Mouse (Mus musculus) thymus, postnatal 0 days (tissue): Measurements from ENCODE around the gene Pax3. TPM values are rescaled to one million over a fixed set of nuclear protein-coding genes. Genes with fewer than 3 reads are reported as not detected.

ENCODE experiments used
- DNase-seq: peaks from one replicate; pipeline ENCODE4 v3.0.0-alpha.2; 2015; ENCODE audit warnings: low spot score
- polyA plus RNA-seq: library from polyadenylated mRNA; unstranded; fragments of >200 nt; fragmentation: Nextera tagmentation; extraction: Ambion mirVana; gene quantifications from 2 replicates; pipeline ENCODE4 v1.2.1, GENCODE M21; 2015

Pax3 gene
- polyA plus RNA-seq, result 0.04 TPM in 1 of 2 replicates, not detected in the other

DNA sequence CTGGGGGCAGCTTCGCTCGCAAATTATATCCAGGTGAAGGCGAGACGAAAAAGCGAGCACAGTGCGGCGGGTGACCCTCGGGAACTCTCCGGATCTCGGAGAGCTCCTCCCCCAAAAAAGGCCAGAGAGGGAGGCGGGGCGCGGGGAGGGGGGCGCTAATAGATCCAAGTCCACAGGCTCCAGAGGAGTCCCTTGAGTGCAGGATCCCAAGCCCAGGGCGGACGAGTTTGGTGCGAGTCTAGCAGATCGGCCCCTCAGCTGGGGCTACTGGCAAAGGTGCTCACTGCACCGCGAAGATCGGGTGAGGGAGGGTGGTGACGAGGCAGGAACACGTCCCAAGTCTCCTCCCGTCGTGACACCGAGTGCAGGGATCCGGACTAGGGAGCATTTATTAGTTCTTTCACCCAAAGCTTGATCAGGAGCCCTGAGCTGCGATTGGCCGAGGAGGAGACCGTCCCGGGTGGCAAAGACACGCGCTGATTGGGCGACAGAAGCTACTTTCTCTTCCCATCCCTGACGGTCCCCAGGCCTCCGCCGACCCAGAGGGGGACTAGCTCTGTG is at the start of gene Pax3:
Gene Pax3 (minus strand): TSS at position 384 of the 561 bp plus-strand sequence.
- no peak for DNase-seq

DNA sequence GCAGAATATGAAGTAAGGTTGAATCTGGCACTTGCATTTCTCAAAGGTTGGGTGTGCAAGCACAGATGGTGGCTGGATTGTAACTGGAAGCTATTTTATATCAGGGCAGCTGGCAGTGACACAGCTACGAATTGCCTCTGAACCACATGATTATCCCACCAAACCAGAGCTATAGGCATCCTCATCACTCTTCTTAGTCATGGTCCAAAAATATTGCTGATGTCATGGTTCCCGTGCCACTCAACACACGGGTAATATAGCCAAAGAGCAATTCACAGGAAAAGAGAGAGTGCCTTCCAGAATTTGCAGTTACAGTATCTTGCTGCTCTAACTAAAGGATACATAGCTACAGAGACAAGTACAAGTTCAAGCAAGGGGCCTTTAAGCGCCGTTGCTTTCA is 37.4 kb upstream of the Pax3 start:
- no peak for DNase-seq

DNA sequence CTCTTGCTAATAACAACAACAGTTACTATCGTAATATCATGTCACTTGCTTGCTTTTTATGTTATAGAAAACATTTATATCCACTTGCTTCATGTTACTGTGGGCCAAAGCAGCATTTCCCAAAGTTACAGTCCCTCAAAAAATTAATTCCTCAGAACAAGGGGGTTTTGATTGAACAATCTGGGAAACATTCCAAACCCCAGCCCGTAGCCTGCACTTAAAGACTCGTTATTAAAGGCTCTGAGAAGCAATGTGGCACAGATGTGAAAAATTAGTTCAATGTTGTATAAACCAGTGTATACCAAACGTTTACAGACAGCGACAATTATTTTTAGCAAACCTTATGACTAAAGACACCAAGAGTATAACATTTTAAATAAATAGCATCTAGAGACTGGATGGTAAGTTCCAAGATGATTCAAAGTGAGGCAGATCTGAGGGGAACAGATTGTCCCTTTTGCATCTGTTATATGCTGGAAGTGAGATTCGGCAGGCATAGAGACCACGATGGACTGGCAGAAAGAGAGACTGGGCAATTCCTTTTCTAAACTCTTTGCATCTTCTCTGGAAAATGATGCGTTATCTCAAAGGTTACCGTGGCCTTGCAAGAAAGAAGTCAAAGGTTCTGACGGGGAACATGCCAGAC is 35.1 kb upstream of the Pax3 start:
- DNase-seq, result no peak

DNA sequence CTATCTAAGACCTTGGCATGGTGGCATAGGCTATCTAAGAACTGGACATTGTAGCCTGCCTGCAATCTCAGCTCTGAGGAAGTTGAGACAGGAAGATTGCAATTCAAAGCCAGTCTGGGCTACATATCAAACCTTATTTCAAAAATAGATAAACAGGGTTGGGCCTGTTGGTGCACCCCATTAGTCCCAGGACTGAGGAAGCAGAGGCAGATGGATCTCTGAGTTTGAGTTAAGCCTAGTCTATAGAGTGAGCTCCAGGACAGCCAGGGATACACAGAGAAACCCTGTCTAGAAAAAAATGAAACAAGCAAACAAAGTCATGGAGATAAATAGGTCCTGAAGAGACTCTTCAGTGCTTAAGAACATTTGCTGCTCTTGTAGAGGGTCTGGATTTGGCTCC is 32.9 kb upstream of the Pax3 start:
- DNase-seq, result no peak

DNA sequence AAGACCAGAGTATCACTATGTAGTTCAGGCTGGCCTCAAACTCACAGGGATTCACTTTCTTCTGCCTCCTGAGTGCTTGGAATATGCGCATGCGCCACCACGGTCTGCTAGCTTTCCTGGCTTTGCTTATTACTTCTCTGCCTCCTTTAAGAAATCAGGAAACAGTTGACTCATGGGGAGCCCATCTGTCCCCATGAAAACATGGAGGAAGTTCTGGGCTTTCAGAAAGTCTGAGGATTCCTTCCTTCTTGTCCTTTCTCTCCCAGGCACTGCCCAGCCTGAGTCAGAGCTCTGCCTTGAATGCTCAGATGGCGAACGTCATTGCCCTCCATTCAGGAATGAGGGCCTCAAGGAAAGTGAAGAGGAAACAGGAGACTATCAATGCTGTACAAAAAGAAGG is 31.8 kb upstream of the Pax3 start:
- DNase-seq, result no peak

DNA sequence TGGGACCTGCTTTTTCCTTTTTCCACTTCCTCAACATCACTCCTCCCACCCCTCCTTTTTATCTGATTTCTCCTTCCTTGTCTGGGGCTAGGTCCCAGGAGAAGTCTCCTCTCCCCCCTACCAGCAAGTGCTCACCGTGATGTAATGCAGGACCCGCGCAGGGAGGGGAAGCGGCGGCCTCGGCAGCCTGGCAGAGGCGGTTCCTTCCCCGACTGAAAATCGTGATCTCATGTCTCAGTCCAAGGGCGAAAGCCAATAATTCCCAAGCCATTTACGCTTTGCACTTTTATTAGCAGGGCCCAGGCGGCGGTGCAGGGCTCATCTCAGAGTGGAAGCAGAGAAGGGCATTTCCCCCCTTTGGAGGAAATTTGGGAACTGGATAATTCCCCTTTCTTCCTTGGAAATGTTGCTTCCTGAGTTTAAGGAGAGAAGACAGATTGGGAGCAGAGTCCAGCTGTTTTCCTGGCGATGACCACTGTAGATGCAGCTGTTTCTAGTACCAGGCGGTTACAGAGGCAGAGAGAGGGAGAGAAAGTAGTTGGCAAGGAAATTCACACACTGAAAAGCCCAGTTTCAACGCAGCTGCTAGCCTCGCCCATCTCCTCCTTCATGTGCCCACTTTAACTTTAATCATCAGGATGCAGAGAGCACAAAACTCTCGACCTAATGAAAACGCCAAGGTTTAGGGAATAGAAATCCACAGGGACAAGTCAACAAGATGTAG is 21.3 kb upstream of the Pax3 start:
- DNase-seq, result no peak

DNA sequence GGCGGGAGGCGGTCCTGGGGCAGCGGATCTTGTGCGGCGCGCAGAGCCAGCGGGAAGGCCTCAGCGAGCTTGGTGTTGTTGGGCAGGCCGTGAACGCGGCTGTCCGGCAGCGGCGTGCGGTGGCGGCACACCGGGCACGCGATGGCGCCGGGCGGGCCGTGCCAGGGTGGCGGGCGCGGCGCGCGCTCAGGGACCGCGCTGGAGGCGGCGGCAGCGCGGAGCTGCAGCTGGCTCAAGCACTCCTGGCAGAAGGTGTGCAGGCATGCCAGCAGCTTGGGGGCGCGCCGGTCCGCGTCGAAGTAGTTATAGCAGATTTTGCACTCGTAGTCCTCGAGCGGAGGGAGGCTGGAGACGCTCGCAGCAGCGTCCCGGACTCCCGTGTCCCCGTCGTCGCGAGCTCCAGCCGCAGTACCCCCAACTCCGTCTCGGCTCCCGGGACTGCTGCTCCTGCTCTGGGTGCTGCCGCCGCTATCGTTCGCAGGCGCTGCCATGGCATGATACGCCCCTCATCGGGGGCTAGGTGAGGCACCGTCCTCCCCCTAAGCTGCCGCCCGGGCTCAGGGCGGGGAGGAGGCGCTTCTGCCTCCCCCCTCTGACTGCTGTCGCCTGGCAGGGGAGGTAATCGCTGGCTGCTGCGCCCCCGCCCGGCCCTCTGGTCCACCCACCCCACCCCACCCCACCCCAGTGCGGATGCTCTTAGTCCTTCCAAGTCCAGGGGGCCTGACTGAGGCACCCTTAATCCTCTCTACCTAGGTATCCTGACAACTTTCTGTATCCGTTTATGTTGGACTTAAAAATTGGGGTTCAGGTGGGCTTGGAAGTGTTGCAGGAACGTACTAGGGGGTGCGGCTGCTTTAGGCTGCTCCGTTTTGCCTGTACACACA is 20.5 kb upstream of the Pax3 start:
- no peak for DNase-seq

DNA sequence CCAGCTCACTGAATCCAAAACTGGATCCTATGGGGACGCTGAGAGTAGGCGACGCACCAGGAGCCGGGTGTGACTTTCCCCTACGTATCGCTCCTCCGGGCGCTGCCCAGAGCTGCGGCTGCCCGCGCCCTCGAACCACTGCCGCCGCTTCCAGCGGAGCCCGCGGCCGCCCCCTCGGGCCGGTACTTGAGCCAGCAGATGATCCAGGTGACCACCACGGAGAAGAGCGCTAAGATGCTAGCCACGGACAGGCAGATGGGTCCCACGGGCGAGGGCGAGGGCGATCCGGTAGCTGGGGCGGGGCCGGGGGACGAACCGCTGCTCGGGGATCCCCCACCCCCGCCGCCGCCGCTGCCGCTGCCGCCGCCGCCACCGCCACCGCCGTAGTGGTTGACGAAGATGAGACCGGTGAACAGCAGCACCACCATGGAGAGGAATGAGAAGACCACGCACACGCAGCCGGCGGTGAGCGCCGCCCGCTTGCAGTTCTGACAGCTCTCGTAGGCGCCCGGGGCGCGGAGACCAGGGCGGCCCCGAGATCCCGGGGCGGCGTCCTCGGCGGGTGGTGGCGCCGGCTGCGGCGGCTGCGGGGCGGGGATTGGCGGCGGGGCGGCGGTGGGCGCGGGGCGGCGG is 19.7 kb upstream of the Pax3 start:
- no peak for DNase-seq

DNA sequence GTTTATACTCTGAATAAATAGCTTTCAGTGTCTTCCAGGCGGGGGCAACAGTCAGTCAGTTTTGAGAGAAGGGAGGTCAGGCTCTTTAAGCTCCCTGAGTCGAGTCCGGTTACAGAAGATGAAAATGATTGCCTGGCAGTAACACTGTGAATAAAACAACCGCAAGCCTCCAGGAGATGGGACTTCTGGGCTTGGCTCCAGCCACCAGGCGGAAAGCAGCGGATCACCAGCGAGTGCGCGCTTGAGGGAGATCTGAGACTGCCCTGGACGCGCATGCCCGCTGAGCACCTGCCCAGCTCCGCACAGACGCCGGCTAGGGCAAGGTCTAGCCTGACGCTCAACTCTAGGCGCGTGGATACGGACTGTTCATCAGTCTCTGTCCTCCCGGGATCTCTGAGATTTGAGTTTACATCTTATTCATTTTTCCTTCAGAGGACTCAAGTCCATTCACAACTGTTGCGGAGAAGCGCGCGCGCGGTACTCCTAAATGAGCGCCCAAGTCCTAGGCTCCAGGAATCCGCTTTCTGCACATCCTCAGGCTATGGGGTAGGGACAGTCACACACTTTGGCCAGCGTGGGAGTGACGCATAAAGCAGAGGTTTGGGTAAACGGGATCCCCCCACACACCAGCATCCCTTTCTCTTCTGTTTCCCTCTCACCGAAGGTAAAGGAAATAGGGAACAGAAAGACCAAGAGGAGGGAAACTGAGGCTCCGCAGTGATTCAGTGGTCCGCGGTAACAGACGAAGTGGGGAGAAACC is 19.0 kb upstream of the Pax3 start:
- no peak for DNase-seq

DNA sequence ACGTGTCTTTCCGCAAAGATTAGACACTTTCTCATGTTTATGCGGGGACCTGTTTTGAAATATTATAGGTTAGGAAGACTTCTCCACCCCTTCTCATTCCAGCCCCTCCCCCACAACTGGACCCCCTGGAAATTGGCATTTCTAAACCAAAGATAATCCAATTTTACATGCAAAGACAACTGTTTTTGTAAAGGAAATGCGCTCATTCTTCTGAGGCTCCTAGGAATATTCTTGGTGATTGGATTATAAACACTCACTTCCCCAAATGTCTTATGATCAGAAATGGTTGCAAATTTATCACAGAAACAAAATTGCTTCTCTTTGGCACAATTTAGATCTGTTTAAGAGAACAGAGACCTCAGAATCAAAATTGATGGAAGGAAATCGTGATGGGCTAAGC is 14.1 kb upstream of the Pax3 start:
- no peak for DNase-seq

DNA sequence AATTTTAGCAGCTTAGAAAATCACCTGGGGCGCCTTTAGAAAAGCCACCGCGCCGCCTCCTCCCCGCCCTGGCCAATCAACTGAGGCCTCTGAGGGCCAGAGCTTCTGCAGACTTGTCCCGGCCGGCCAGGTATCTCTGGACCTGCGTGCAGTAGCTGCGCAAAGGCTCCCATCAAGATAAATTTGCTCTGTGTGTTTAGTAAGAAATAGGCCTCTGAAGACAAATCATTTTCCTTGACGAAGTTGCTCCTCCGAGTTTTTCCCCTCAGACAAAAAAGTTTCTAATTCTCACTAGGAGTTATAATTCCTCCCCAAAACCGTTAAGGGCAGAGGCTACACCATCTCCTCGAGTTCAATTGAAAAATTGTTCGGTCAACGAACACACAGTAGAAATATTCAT is 13.6 kb upstream of the Pax3 start:
- DNase-seq, result no peak

DNA sequence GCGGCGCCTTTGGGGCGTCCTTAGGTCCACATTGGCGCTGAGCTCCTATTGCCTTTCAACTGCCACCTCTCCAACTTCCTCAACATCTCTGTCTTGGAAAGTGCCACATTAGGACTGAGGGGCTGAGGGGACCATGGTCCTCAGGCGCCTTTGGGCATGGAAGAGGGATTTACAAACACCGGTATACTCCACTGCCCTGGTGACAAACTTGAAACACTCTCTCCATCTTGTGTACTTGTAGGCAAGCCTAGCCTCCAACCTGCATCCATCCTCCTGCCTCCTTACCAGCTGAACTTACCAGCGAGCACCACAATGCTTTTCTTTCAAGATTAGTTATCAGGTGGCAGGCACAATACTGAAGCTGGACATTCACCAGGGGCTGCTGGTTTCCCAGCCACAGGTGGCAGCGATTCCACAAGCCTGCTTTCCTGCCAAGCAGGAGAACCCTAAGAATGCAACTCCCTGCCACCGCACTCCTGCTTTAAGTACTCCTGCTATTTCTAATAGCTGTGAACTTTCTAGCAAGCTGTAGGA is 11.4 kb upstream of the Pax3 start:
- no peak for DNase-seq

DNA sequence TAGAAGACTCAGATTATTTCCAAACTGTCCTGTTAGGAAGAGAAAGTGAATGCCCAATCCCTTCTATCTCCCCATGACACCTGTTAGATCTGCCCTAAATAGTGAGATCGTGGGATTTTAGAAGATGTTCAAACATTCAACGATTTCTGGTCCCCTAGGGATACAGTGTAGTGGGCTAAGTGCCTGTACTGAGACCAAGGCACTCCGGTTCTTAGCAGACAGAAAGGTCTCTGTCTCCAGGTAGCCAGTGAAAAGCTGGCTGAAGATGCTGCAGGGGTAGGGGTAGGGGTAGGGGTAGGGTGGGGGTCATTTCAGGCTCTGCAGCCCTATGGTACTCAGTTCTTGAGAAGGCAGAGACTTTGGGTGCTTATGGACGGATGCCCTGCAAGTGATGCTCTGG is 7.4 kb upstream of the Pax3 start:
- DNase-seq, result no peak

DNA sequence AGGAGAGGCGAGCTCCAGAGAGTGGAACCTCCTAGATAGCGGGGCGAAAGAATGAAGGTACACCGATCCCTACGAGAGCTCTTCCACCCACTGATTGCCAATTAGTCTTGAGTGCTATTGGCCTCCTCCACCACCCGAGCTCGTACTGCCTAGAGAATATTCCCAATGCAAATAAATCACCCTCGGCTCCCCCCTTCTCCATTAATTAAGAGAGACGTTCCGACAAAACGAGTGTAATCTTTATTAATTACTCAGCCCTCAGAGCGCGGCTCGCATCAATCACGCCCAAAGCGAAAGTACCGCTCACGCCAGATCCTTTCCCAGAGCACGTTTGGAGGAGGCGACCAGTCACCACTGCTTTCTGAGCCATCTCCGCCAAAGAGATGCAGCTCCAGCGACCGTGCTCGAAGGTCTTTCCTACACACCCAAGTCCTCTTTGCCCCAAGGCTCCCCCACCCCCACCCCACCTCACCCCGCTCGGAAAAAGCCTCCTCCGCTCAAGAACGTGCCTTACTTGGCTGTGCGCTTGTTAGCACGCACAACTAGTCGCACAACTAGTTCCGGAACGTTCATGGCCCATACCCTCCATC is 6.8 kb upstream of the Pax3 start:
- no peak for DNase-seq

DNA sequence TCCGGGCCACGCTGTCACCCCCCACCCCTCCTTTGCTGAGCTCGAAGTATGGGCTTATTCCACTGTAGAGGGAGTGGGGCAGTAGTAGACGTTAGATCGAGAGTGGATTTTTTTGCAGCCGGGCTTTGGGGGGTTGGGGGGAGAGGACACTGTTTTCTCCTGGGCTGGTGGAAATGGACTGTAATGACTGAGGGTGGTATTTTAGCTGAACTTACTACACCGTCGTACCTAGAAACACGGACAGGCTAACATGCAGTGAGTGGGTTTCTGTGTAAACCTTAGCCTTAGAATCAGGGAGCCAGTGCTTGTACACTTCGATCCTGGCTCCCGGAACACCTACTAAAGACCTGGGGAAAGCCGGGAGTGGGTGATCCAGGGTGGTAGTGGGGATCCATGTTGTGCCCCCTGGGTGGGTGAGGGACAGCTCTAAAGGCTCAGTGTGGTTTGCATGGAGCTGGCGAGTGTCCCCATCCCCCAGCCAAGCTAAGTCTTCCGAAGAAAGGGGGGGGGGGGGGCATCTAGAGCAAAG is 6.2 kb upstream of the Pax3 start:
- no peak for DNase-seq

DNA sequence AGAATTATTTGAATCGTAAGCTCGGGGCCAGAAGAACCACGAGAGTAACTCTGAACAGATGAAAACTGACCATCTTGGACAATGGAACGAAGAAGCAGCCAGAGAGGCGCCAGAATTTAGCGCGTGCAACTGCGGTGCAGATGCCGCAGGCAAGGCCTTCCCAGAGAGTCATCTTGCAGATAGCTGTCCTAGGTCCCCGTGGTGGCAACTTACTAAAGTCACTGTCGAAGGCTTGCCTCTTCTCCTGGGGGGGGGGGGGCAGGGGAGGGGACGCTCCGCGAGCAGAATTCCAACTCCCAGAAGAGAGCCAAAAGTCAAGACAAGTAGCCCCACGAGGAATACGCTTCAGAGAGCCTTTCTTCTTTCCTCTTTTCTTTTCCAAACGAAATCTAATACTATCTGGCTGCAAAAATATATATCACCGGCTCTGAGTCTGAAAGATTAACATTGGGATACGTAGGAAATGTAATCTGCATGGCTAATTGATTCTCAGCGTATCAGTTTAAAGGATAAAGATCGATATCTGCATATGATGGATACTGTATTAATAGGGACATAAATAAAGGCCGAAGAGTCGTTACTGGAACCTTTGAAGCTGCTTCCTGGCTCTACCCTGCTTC is 5.6 kb upstream of the Pax3 start:
- no peak for DNase-seq

DNA sequence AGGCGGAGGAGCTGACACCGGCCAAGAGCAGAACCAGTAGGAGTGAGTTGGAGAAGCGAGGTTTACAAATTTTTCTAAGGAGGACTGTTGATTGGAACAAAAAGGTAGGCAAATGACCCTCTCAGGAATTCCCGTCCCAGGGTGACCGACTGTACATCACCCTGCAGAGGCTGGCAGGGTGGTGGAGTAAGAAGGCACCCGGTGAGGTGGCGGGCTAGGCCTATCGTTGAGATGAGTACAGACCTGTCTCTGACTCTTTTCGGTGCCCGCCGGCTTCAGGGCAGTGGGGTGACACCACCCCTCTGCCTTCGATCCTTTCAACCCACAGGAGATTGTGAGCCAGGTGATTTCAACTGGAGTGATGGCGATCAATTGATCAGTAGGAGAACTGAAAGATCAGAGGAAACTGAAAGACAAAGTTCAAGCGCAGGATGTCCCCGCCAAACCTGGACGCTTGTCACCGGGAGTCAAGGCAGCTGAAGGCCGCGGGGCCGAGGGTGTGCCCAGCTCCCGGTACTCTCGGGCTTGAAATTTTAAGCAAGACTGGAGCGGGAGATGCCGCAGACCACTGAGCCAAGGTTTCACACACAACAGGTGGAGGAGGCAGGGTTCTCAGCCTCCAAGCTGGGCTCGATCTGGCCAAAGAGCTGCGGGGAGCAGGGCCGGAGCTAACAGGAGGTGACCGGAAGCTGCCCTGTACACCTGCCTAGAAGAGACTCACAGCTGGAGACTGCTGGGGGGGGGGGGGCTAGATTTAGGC is 4.5 kb upstream of the Pax3 start:
- DNase-seq, result no peak

DNA sequence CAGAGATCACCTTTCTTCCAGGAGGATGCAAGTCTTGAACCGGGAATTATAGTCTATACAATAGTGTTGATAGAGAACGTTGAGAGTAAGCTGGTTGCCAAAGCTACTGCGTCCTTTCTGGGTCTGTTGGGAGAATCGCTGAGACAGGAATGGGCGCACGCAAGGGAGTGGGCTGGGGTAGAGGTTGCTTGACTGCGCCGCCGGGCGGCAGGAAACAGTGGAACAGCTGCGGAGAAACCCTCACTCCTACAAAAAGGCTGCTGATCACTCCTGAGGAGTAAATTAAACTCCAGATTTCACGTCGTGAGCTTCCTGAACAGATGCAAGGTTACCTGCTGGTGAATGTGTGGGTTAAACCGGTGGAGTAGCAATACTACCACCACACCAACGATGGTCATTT is 3.3 kb upstream of the Pax3 start:
- no peak for DNase-seq

DNA sequence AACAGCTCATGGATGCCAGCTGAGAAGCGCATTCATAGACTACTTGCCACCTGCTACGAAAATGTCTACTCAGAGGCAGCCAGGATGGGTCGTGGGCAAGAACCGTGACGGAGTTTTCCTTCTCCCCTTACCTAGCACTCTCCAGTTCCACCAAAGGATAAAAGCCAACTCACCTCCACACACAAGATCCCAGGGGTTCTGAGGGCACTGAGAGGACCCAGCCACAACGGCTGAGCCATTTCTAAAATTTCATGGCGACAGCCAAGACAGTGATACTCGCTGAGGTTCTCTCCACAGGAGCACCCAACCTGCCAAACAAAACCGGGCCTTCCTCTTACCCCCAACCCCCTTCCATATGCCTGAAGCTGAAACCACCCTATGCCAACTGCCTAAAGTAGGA is 2.3 kb upstream of the Pax3 start:
- no peak for DNase-seq
